Mouse (Mus musculus) liver, embryonic 14.5 days (tissue): ENCODE measurements at regions not wholly inside any gene's neighbourhood (a gene's known extent, or its start where the extent isn't known, plus 50 kb on each side); places are given as distances from the start of the nearest gene placed in this dataset.

ENCODE experiments used
- CTCF ChIP-seq: IDR thresholded peaks from 2 replicates; pipeline ENCODE4 v1.5.1; 2016; ENCODE audit warnings: antibody characterized with exemption, low read depth, control low read depth
- EP300 ChIP-seq: IDR thresholded peaks from 2 replicates; pipeline ENCODE4 v1.6.1; 2016; ENCODE audit warnings: antibody characterized with exemption, low read depth

DNA sequence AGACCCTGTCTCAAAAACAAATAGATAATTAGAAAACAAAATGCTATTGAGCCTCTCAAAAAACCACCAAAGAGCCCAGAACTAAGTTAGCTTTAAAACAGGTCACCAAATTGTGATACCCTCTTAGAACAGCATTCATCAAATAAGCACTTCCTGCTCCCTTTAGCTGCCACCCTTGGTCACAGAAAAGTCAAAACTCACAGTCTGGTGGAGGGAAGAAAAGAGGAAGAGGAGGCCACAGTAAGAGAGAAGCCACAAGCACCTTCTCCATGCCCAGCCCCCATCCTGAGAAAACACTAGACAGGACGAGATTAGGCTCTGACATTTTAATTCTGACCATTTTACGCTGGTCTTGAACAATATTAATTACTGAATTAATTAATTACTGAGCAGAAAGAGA is 120.2 kb upstream of the Magi3 start:
- TF ChIP-seq CTCF: no peak
- no peak for TF ChIP-seq EP300
